Mouse (Mus musculus): ENCODE measurements around the gene Sec63. TPM values are rescaled to one million over a fixed set of nuclear protein-coding genes. Genes with fewer than 3 reads are reported as not detected.

Gene Sec63
- total RNA-seq (2021) (10 to 100 TPM; 30.0 to 37.6 TPM), polyA plus RNA-seq (2012; rRNA removed) (6.0 and 11.8 TPM in 2 replicates)
- long read RNA-seq, full-length matches to known transcripts = 38 of 52 reads
- long read RNA-seq, partial matches to known transcripts = 6 of 52 reads
- long read RNA-seq, other reads (novel, unspliced or antisense) = 8 of 52 reads

GRCm38 (mm10) chr10:42760999-42761900, at the start of gene Sec63:
Sec63 (plus strand) TSS chr10:42761496.
- Histone ChIP-seq H3K4me3 (peak within 1 kb of the TSS; percentile 87), H3K27ac (peak within 1 kb of the TSS; percentile 95), H3K79me2 (replicated peaks; ENCODE audit: control insufficient read depth, insufficient read depth, low read length) (peaks cover 8% of the 10 kb centered on the region), H3K27me3 (ENCODE audit: control insufficient read depth, insufficient read depth, low read length) (no peaks in the 10 kb centered on the region), H3K36me3 (ENCODE audit: control insufficient read depth, insufficient read depth, low read length) (peaks cover 6% of the 10 kb centered on the region), H3K4me1 (ENCODE audit: control insufficient read depth, insufficient read depth, low read length) (peaks cover 3% of the 10 kb centered on the region), H3K9ac (ENCODE audit: low read depth, low read length) (peak within 1 kb of the TSS; percentile 95)
- TF ChIP-seq CTCF (IDR thresholded peaks at IDR 0.05) (no peak), POLR2A (IDR thresholded peaks at IDR 0.05; ENCODE audit: insufficient read depth, low read depth, low read length) (peak; percentile 59; the same call in 1 of the 2 replicates), EP300 (IDR thresholded peaks at IDR 0.05; ENCODE audit: insufficient read depth, low read depth, low read length) (0 out of 2 replicates have a peak, but pooled peaks have one; percentile 41)
- intact Hi-C loops (cut with DNase I) = loop anchor here (2.0 to 10.0 kb wide), 2 partner anchors 82 to 256 kb away; partner anchors contain the start of gene Snx3
- peak; percentile 98 to 99 for DNase-seq
- 1% methylated on average over 74 of the region's 81 CpGs for WGBS

GRCm38 (mm10) chr10:42714676-42715075, 46.6 kb upstream of the Sec63 start:
- TF ChIP-seq CTCF (IDR thresholded peaks at IDR 0.05) (no peak), EP300 (IDR thresholded peaks at IDR 0.05; ENCODE audit: insufficient read depth, low read depth, low read length) (no peak), POLR2A (IDR thresholded peaks at IDR 0.05; ENCODE audit: insufficient read depth, low read depth, low read length) (no peak)
- Histone ChIP-seq H3K36me3 (ENCODE audit: control insufficient read depth, insufficient read depth, low read length) (no peaks in the 10 kb centered on the region), H3K27ac (no peak overlapping the region), H3K27me3 (ENCODE audit: control insufficient read depth, insufficient read depth, low read length) (no peaks in the 10 kb centered on the region), H3K4me3 (no peak overlapping the region), H3K9ac (ENCODE audit: low read depth, low read length) (no peak overlapping the region), H3K79me2 (replicated peaks; ENCODE audit: control insufficient read depth, insufficient read depth, low read length) (no peaks in the 10 kb centered on the region), H3K4me1 (ENCODE audit: control insufficient read depth, insufficient read depth, low read length) (no peaks in the 10 kb centered on the region)
- intact Hi-C loops (cut with DNase I) = no loop called here
- no peak for DNase-seq
- 19% methylated on average over 9 of the region's 9 CpGs for WGBS

DNA sequence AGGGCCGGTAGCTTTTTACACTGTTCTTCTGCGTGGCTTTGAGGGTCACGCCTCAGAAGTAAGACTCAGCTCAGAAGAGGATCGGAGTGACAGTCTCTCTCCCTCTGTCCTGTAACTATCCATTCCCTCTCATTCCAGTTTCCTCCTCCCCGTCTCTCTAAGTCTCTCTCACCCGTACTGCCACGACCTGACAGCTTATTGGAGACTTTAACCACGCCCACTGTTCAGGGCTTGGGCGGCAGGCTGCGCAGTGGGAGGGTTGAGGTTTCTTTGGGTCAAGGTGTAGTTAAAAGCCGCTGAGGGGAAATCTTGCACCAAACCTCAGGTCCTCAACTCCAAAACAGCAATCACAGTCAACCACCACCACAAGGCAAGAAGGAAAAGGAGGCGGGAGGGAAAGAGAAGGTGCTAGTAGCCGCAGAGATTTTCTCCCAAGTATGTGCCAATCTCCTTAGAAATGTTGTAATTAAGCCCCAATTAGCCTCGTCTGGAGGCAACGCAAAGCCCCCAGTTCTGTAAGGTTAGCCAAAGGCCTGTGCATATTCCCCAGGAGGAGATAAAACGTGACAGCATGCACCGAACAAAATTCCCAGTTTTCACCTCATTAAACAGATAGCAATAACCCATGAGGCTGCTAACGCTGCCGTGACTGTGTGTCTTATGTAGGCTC, 45.8 kb upstream of the Sec63 start:
- Histone ChIP-seq H3K27me3 (ENCODE audit: control insufficient read depth, insufficient read depth, low read length) (no peaks in the 10 kb centered on the region), H3K9ac (ENCODE audit: low read depth, low read length) (no peak overlapping the region), H3K36me3 (ENCODE audit: control insufficient read depth, insufficient read depth, low read length) (no peaks in the 10 kb centered on the region), H3K4me3 (no peak overlapping the region), H3K79me2 (replicated peaks; ENCODE audit: control insufficient read depth, insufficient read depth, low read length) (no peaks in the 10 kb centered on the region), H3K4me1 (ENCODE audit: control insufficient read depth, insufficient read depth, low read length) (no peaks in the 10 kb centered on the region), H3K27ac (no peak overlapping the region)
- DNase-seq = no peak
- intact Hi-C loops (cut with DNase I) = no loop called here
- TF ChIP-seq EP300 (IDR thresholded peaks at IDR 0.05; ENCODE audit: insufficient read depth, low read depth, low read length) (no peak), CTCF (IDR thresholded peaks at IDR 0.05) (no peak), POLR2A (IDR thresholded peaks at IDR 0.05; ENCODE audit: insufficient read depth, low read depth, low read length) (no peak)
- 34% methylated on average over 19 of the region's 19 CpGs for WGBS

DNA sequence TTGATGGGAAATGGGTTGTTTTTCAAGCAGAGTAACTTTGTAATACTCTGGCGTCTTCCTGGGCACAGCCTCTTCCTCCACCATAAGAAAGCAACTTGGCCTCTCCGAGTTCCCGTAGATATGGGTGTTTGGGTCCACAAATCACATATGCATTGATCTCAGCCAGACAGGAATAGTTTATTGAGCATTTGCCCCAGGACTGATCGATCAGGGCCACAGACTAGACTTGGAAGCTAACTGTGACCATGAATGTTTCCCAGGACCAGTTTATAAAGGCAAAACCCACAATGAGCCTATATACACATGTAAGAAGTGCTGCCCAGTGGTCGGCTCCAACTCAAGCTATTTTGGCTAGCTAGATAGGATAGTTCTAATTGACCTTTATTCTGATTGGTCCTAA, 39.2 kb upstream of the Sec63 start:
- no peaks in the 10 kb centered on the region for H3K27me3 ChIP-seq (ENCODE audit: control insufficient read depth, insufficient read depth, low read length)
- no peaks in the 10 kb centered on the region for H3K79me2 ChIP-seq (replicated peaks; ENCODE audit: control insufficient read depth, insufficient read depth, low read length)
- H3K9ac ChIP-seq (ENCODE audit: low read depth, low read length) = no peak overlapping the region
- no peak for TF ChIP-seq CTCF (IDR thresholded peaks at IDR 0.05)
- TF ChIP-seq POLR2A (IDR thresholded peaks at IDR 0.05; ENCODE audit: insufficient read depth, low read depth, low read length) = no peak
- TF ChIP-seq EP300 (IDR thresholded peaks at IDR 0.05; ENCODE audit: insufficient read depth, low read depth, low read length) = no peak
- no peaks in the 10 kb centered on the region for H3K36me3 ChIP-seq (ENCODE audit: control insufficient read depth, insufficient read depth, low read length)
- no peaks in the 10 kb centered on the region for H3K4me1 ChIP-seq (ENCODE audit: control insufficient read depth, insufficient read depth, low read length)
- WGBS = 85% methylated on average over 5 of the region's 5 CpGs
- H3K4me3 ChIP-seq = no peak overlapping the region
- intact Hi-C loops (cut with DNase I) = no loop called here
- no peak for DNase-seq
- no peak overlapping the region for H3K27ac ChIP-seq

- TF ChIP-seq POLR2A (IDR thresholded peaks at IDR 0.05; ENCODE audit: insufficient read depth, low read depth, low read length) = no peak
- TF ChIP-seq EP300 (IDR thresholded peaks at IDR 0.05; ENCODE audit: insufficient read depth, low read depth, low read length) = no peak
- no peak for TF ChIP-seq CTCF (IDR thresholded peaks at IDR 0.05)
- Histone ChIP-seq H3K27ac (no peak overlapping the region), H3K79me2 (replicated peaks; ENCODE audit: control insufficient read depth, insufficient read depth, low read length) (no peaks in the 10 kb centered on the region), H3K36me3 (ENCODE audit: control insufficient read depth, insufficient read depth, low read length) (no peaks in the 10 kb centered on the region), H3K27me3 (ENCODE audit: control insufficient read depth, insufficient read depth, low read length) (no peaks in the 10 kb centered on the region), H3K4me3 (no peak overlapping the region), H3K9ac (ENCODE audit: low read depth, low read length) (no peak overlapping the region), H3K4me1 (ENCODE audit: control insufficient read depth, insufficient read depth, low read length) (no peaks in the 10 kb centered on the region)
- DNase-seq = no peak
- intact Hi-C loops (cut with DNase I) = no loop called here
- 81% methylated on average over 13 of the region's 13 CpGs for WGBS
Measured at GRCm38 (mm10) chr10:42723275-42724232, 37.7 kb upstream of the Sec63 start.
